Comparison of ENCODE assay signal across 8 mouse cellular contexts in genomic region chr16:84774003-84774703, GRCm38 (mm10). TPM values are rescaled to one million over a fixed set of nuclear protein-coding genes. Genes with fewer than 3 reads are reported as not detected.
DNase-seq lines count a peak whose midpoint lies in the region; ATAC-seq and TF ChIP-seq lines count a peak whose summit lies in the region.

TSS of gene Jam2 (plus strand) at chr16:84774123.

- DNase-seq in ES-E14 (ENCODE audit: low read depth, low spot score), result no peak
- peak; percentile 37 to 42 for DNase-seq in cerebellum, adult 2 months
- DNase-seq in heart, postnatal 36 days, result peak; percentile 79 to 85
- DNase-seq in layer of hippocampus, adult 2 months (ENCODE audit: low spot score in 2 of 2), result peak; percentile 31 to 35
- DNase-seq in lung, adult 18-20 months, result peak; percentile 66 to 67
- peak; percentile 3 for DNase-seq in thymus, adult 2 months

- no peak for TF ChIP-seq POLR2A in cerebellum, adult 2 months (IDR thresholded peaks at IDR 0.05; ENCODE audit: borderline replicate concordance, insufficient read depth, low read length)
- TF ChIP-seq POLR2A in thymus, adult 2 months (IDR thresholded peaks at IDR 0.05; ENCODE audit: control insufficient read depth, extremely low read depth, insufficient read depth, low read length, poor library complexity), result no peak

- TF ChIP-seq CTCF in cerebellum, adult 2 months (IDR thresholded peaks at IDR 0.05; ENCODE audit: borderline replicate concordance, insufficient read depth, low read depth, low read length), result no peak
- peak; percentile 21 for TF ChIP-seq CTCF in layer of hippocampus, adult 2 months (conservative IDR thresholded peaks at IDR 0.05)
- no peak for TF ChIP-seq CTCF in thymus, adult 2 months (IDR thresholded peaks at IDR 0.05; ENCODE audit: borderline replicate concordance, control insufficient read depth, extremely low read depth, insufficient read depth, low read length, poor library complexity)

- ATAC-seq in frontal cortex, adult (ENCODE audit: low TSS enrichment), result peak; percentile 38
- ATAC-seq in neural tube, embryonic 14.5 days (ENCODE audit: low read depth), result peak; percentile 89

- peak within 1 kb of the TSS; percentile 68 to 84 for H3K4me3 ChIP-seq in ES-E14 (ENCODE audit: insufficient read depth in 1 of 2, low read depth in 1 of 2, low read length in 2 of 2, poor library complexity in 1 of 2, severe bottlenecking in 1 of 2)
- H3K4me3 ChIP-seq in cerebellum, adult 2 months (replicated peaks; ENCODE audit: insufficient read depth, low read depth, low read length), result peak within 1 kb of the TSS; percentile 48
- peak within 1 kb of the TSS; percentile 64 for H3K4me3 ChIP-seq in layer of hippocampus, adult 2 months
- H3K4me3 ChIP-seq in neural tube, embryonic 14.5 days (ENCODE audit: low read depth, low read length), result peak within 1 kb of the TSS; percentile 73
- peak within 1 kb of the TSS; percentile 28 for H3K4me3 ChIP-seq in thymus, adult 2 months (ENCODE audit: control insufficient read depth, insufficient read depth, low read length)

- peak within 1 kb of the TSS; percentile 63 for H3K9ac ChIP-seq in ES-E14 (ENCODE audit: insufficient read depth, low read depth, low read length, poor library complexity, severe bottlenecking)
- H3K9ac ChIP-seq in neural tube, embryonic 14.5 days (replicated peaks; ENCODE audit: low read depth, low read length), result peak within 1 kb of the TSS; percentile 65

- no peaks in the 10 kb centered on the region for H3K36me3 ChIP-seq in ES-E14 (ENCODE audit: control insufficient read depth, insufficient read depth, low read length, poor library complexity, severe bottlenecking)
- no peaks in the 10 kb centered on the region for H3K36me3 ChIP-seq in neural tube, embryonic 14.5 days (ENCODE audit: control insufficient read depth, insufficient read depth, low read length)
- no peaks in the 10 kb centered on the region for H3K36me3 ChIP-seq in thymus, adult 2 months (ENCODE audit: control insufficient read depth, insufficient read depth, low read length)

- peak within 1 kb of the TSS; percentile 9 for H3K27ac ChIP-seq in ES-E14 (ENCODE audit: insufficient read depth, low read depth, low read length, poor library complexity, severe bottlenecking)
- no peak within 1 kb of the TSS for H3K27ac ChIP-seq in cerebellum, adult 2 months (ENCODE audit: insufficient read depth, low read length)
- H3K27ac ChIP-seq in layer of hippocampus, adult 2 months, result peak within 1 kb of the TSS; percentile 90
- peak within 1 kb of the TSS; percentile 88 for H3K27ac ChIP-seq in neural tube, embryonic 14.5 days (ENCODE audit: low read depth, low read length)
- no peak within 1 kb of the TSS for H3K27ac ChIP-seq in thymus, adult 2 months (ENCODE audit: control insufficient read depth, insufficient read depth, low read length)

- in situ Hi-C loops in ES-E14 (cut with MboI; ENCODE audit: low sequenced_read_pairs in 2 of 2, unreplicated experiment in 2 of 2), result no loop called here

- under 1% methylated on average over 43 of the region's 43 CpGs for WGBS in cerebellum, adult 2 months
- 0% methylated on average over 43 of the region's 43 CpGs for WGBS in neural tube, embryonic 14.5 days
- WGBS in thymus, adult 2 months, result under 1% methylated on average over 43 of the region's 43 CpGs

- intact Hi-C loops in heart, postnatal 36 days (cut with DNase I), result loop anchor here (1.0 to 2.0 kb wide), 2 partner anchors 39 to 61 kb away; partner anchors contain the start of genes Atp5j and Mrpl39

- H3K4me1 ChIP-seq in ES-E14 (ENCODE audit: control insufficient read depth in 2 of 2, insufficient read depth in 2 of 2, low read length in 2 of 2, poor library complexity in 1 of 2), result peaks cover 0 to 9% of the 10 kb centered on the region in 2 experiments; a peak in 3 of 4 replicates
- H3K4me1 ChIP-seq in cerebellum, adult 2 months (ENCODE audit: control insufficient read depth, insufficient read depth, low read length), result peaks cover 5% of the 10 kb centered on the region; the same call in 1 of the 2 replicates
- H3K4me1 ChIP-seq in neural tube, embryonic 14.5 days (ENCODE audit: control insufficient read depth, insufficient read depth, low read length), result peaks cover 7% of the 10 kb centered on the region; the same call in 1 of the 2 replicates
- H3K4me1 ChIP-seq in thymus, adult 2 months (replicated peaks; ENCODE audit: control insufficient read depth, insufficient read depth, low read length), result 0 out of 2 replicates have a peak, but pooled peaks cover 3% of the 10 kb centered on the region

- H3K4me2 ChIP-seq in neural tube, embryonic 14.5 days (ENCODE audit: low read depth, low read length), result peak within 1 kb of the TSS; percentile 98

- H3K9me3 ChIP-seq in ES-E14 (ENCODE audit: control insufficient read depth, insufficient read depth, low read depth, low read length), result no peaks in the 10 kb centered on the region
- no peaks in the 10 kb centered on the region for H3K9me3 ChIP-seq in neural tube, embryonic 14.5 days (ENCODE audit: control insufficient read depth, low read length)

- H3K27me3 ChIP-seq in cerebellum, adult 2 months (ENCODE audit: control insufficient read depth, insufficient read depth, low read length), result peaks cover 3% of the 10 kb centered on the region; the same call in 1 of the 2 replicates
- no peaks in the 10 kb centered on the region for H3K27me3 ChIP-seq in neural tube, embryonic 14.5 days (ENCODE audit: control insufficient read depth, insufficient read depth, low read length)
- H3K27me3 ChIP-seq in thymus, adult 2 months (ENCODE audit: control insufficient read depth, insufficient read depth, low read length), result peaks cover 6% of the 10 kb centered on the region

TF ChIP-seq in ES-E14, 5 proteins besides CTCF, POLR2A, EP300 and RAD21:
- no peak for TF ChIP-seq ZNF384 (IDR thresholded peaks at IDR 0.05; ENCODE audit: low read depth, low read length)
- TF ChIP-seq HCFC1 (IDR thresholded peaks at IDR 0.05; ENCODE audit: borderline replicate concordance, insufficient read depth, low read length), result no peak
- no peak for TF ChIP-seq CHD2 (IDR thresholded peaks at IDR 0.05; ENCODE audit: low read depth, low read length)
- TF ChIP-seq ZC3H11A (IDR thresholded peaks at IDR 0.05; ENCODE audit: borderline replicate concordance, low read depth, low read length), result no peak
- TF ChIP-seq MAFK (IDR thresholded peaks at IDR 0.05; ENCODE audit: insufficient read depth, low read depth, low read length), result no peak

RNA-seq across cellular contexts. Expression of gene Jam2, which starts in this region (rescaled TPM):
- 225 and 328 TPM in 2 replicates for total RNA-seq in ES-E14 (2012; rRNA removed)
- 37.9 and 38.0 TPM in 2 replicates for polyA plus RNA-seq in cerebellum, adult 2 months (2012; rRNA removed)
- 10 to 100 TPM; 73.3 to 74.4 TPM for total RNA-seq in heart, postnatal 36 days (2021)
- 10 to 100 TPM; 18.9 to 22.6 TPM for total RNA-seq in layer of hippocampus, adult 2 months (2021)
- polyA plus RNA-seq in neural tube, embryonic 14.5 days (2014; fragmentation: Nextera tagmentation; extraction: Ambion mirVana), result 31.0 and 33.3 TPM in 2 replicates
- polyA plus RNA-seq in thymus, adult 2 months (2012; rRNA removed), result 2.1 and 4.1 TPM in 2 replicates

Comparison
In these comparisons a context has a peak if more than half of its experiments do, and no peak if none do; other contexts are left out.
1. H3K27ac ChIP-seq: peak in ES-E14 (single experiment), layer of hippocampus, adult 2 months (single experiment) and neural tube, embryonic 14.5 days (single experiment); none in cerebellum, adult 2 months (single experiment) and thymus, adult 2 months (single experiment).
2. Peak in every context shown above with its lines, with median percentiles within 50 percentile points of each other: H3K4me3 ChIP-seq.